Comparison of ENCODE assay signal across 12 mouse cellular contexts in the genomic region with DNA sequence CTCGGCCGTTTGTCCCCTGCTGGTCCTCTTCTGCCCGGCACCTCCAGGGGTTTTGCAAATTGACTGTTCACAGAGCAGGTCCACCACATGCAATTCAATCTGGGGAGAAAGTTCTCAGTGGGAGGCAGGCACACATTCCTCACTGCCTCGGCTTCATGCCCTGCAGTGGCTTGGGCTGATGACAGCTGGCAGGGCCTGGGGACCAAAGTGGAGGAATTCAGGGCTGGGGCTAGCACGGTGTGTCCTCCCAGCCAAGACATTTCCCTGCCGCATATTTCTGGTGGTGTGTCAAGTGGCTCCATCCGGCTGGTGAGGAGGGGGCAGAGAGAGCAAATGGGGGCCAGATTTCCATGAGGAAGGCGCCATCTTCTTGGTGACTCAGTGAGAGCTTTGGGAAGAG. TPM values are rescaled to one million over a fixed set of nuclear protein-coding genes. Genes with fewer than 3 reads are reported as not detected.
DNase-seq lines count a peak whose midpoint lies in the region; ATAC-seq and TF ChIP-seq lines count a peak whose summit lies in the region.
"Had no signal": no experiment of that assay in that cellular context is flagged by ENCODE, and none has a peak within 500 bp of the region (broad histone marks: within the 10 kb centered on the region; RNA-seq: fewer than 3 reads in every experiment).

No protein-coding gene starts in this region.

- no peak overlapping the region for H3K9ac ChIP-seq in lung, embryonic 14.5 days

- no peaks in the 10 kb centered on the region for H3K36me3 ChIP-seq in heart, embryonic 10.5 days
- no peaks in the 10 kb centered on the region for H3K36me3 ChIP-seq in lung, embryonic 14.5 days (ENCODE audit: insufficient read depth)

- no peak overlapping the region for H3K4me2 ChIP-seq in lung, embryonic 14.5 days

- no peak for TF ChIP-seq POLR2A in lung, adult 2 months (IDR thresholded peaks at IDR 0.05; ENCODE audit: borderline replicate concordance, extremely low read depth, low read depth, low read length)

- ATAC-seq in lung, embryonic 14.5 days (ENCODE audit: insufficient read depth), result no peak
- ATAC-seq in erythroblast, adult 5-6 weeks (replicated peaks; ENCODE audit: low FRiP score, poor library complexity, severe bottlenecking), result no peak
- no peak for ATAC-seq in megakaryocyte, adult 5-6 weeks (ENCODE audit: poor library complexity, severe bottlenecking)
- ATAC-seq: Patski had no signal

- intact Hi-C loops in gastrocnemius, postnatal 14 days (cut with DNase I; ENCODE audit: low total_unique reads), result no loop called here

- WGBS in heart, embryonic 10.5 days, result 16% methylated on average over 8 of the region's 8 CpGs
- WGBS in lung, embryonic 14.5 days, result 27% methylated on average over 8 of the region's 8 CpGs
- WGBS in lung, adult 2 months, result 36% methylated on average over 8 of the region's 8 CpGs

- no peak overlapping the region for H3K4me3 ChIP-seq in heart, embryonic 10.5 days
- no peak overlapping the region for H3K4me3 ChIP-seq in lung, embryonic 14.5 days (ENCODE audit: low read depth, low read length)
- no peak overlapping the region for H3K4me3 ChIP-seq in lung, adult 2 months (replicated peaks; ENCODE audit: extremely low read depth, low read depth, low read length)

- H3K27me3 ChIP-seq in heart, embryonic 10.5 days (ENCODE audit: insufficient read depth, poor library complexity, severe bottlenecking), result peaks cover 71% of the 10 kb centered on the region
- H3K27me3 ChIP-seq in lung, embryonic 14.5 days (ENCODE audit: insufficient read depth, low read length), result no peaks in the 10 kb centered on the region
- H3K27me3 ChIP-seq: Patski had no signal

- TF ChIP-seq CTCF in lung, embryonic 14.5 days (IDR thresholded peaks at IDR 0.05; ENCODE audit: low read depth), result no peak
- TF ChIP-seq CTCF in lung, adult 2 months (IDR thresholded peaks at IDR 0.05; ENCODE audit: insufficient read depth, low read length), result no peak

- DNase-seq in heart, adult 9 months (ENCODE audit: low spot score in 2 of 2), result peak; percentile 6 to 12
- DNase-seq in heart, embryonic 10.5 days (ENCODE audit: low spot score), result no peak
- peak; percentile 32 for DNase-seq in lung, embryonic 14.5 days
- no peak for DNase-seq in lung, adult 2 months
- peak; percentile 63 for DNase-seq in gastrocnemius, postnatal 14 days
- DNase-seq in lung, postnatal 10 days, result peak; percentile 49
- DNase-seq: cerebellum, adult 11 months had no signal

- no peak overlapping the region for H3K27ac ChIP-seq in heart, embryonic 10.5 days
- H3K27ac ChIP-seq in lung, embryonic 14.5 days (ENCODE audit: low read depth), result no peak overlapping the region
- H3K27ac ChIP-seq: macrophage; stomach, postnatal 0 days had no signal

- no peaks in the 10 kb centered on the region for H3K9me3 ChIP-seq in heart, embryonic 10.5 days
- no peaks in the 10 kb centered on the region for H3K9me3 ChIP-seq in lung, embryonic 14.5 days (ENCODE audit: low read depth, low read length)

- peaks cover 13% of the 10 kb centered on the region for H3K4me1 ChIP-seq in heart, embryonic 10.5 days
- no peaks in the 10 kb centered on the region for H3K4me1 ChIP-seq in lung, embryonic 14.5 days (ENCODE audit: insufficient read depth)
- H3K4me1 ChIP-seq in lung, adult 2 months (ENCODE audit: control insufficient read depth, insufficient read depth, low read length), result no peaks in the 10 kb centered on the region; the same call in 1 of the 2 replicates

RNA-seq across cellular contexts. Expression of a gene that starts 22.5 kb away (rescaled TPM):
- polyA plus RNA-seq in heart, embryonic 10.5 days (2016; fragmentation: Nextera tagmentation; extraction: Ambion mirVana), result 0.30 and 0.40 TPM in 2 replicates
- polyA plus RNA-seq in lung, embryonic 14.5 days (2014; fragmentation: Nextera tagmentation; extraction: Ambion mirVana), result 1.1 and 1.9 TPM in 2 replicates
- polyA plus RNA-seq in lung, adult 2 months (2012; rRNA removed), result 6.2 and 9.4 TPM in 2 replicates
- total RNA-seq in gastrocnemius, postnatal 14 days (2021), result 1 to 10 TPM; 2.7 to 5.0 TPM
- not detected in 2 replicates for total RNA-seq in erythroblast, adult 5-6 weeks (2015; ENCODE audit: low replicate concordance)
- total RNA-seq in erythroblast, adult 5-6 weeks (2017; ENCODE audit: low replicate concordance), result not detected in 2 replicates
- total RNA-seq in megakaryocyte, adult 5-6 weeks (2015), result not detected in 2 replicates
- total RNA-seq in megakaryocyte, adult 5-6 weeks (2017), result not detected in 2 replicates
- polyA plus RNA-seq: macrophage had no signal

Comparison
In these comparisons a context has a peak if more than half of its experiments do, and no peak if none do; other contexts are left out.
1. DNase-seq: peak in heart, adult 9 months (2 of 2), lung, embryonic 14.5 days (single experiment), gastrocnemius, postnatal 14 days (single experiment) and lung, postnatal 10 days (single experiment); none in heart, embryonic 10.5 days (single experiment) and lung, adult 2 months (single experiment).